Mouse (Mus musculus) A20 (cell line): ENCODE measurements around the gene Ppm1m.
"Not testable (repeated sequence)": the region's sequence is repeated elsewhere in the genome, so short reads cannot be mapped to it uniquely, and the experiment has no call there.

Experiments
- DNase-seq: peaks from one replicate; pipeline ENCODE4 v3.0.0-alpha.2; 2011; ENCODE audit warnings: low read depth, low spot score

Ppm1m gene

GRCm38 (mm10) chr9:106192998-106193397, 6.5 kb downstream of the Ppm1m start:
- peak; percentile 83 for DNase-seq

GRCm38 (mm10) chr9:106192024-106192423, 7.5 kb downstream of the Ppm1m start:
- no peak for DNase-seq

DNA sequence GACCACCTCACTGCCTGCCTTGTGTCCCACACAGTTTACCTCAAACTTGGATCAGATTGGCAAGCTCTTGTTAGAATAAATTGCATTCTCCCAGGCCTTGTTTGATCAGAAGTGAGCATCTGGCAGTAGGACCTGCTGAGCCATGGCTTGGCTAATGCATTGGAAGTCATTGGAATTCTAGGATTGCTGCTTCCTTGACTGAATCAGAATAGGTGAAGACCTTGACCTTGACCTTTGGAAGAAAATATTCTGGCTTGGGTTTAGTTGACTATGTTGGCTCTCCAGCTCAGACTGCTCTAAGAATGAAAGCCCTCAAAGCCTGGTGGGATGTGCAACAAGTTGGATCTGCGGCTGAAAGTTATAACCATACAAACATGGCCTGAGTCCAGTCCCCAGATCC, 8.2 kb downstream of the Ppm1m start:
- DNase-seq = no peak

DNA sequence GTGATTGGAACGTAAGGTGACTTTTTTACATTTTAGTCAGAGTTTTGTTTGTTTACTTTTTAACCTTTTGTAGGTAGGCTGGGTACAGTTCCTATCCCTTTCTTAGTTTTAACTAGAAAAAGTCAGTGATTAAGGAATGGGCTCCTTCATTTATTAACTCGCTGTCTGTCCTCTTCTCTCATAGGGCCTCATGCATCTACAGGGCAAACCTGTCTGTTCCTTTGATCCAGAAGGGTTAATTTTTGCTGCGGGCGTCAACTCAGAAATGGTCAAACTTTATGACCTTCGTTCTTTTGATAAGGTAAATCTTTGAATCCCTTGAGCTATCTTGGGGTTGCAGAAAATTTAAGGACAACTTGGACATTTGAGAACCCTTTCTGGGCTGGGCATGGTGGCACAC, 15.6 kb downstream of the Ppm1m start:
- DNase-seq = no peak

DNA sequence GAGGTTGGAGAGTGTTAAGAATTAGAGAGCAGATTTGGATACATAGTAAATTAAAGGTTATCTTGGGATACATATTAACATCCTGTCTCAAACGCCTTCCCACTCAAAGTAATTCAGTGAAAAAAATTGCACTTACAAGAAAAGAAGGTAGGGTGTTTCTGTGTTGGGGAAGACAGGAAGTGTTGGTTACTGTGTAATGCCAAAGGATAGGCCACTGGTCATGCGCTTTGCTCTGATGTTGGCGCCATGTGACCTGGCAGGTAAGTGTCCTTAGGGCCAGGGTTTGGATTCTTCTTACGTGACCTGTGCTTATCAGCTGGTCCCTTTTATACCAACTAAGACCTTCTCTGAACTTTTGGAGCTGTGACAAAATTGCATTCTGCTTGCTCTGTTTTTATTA, 17.4 kb downstream of the Ppm1m start:
- DNase-seq = no peak

DNA sequence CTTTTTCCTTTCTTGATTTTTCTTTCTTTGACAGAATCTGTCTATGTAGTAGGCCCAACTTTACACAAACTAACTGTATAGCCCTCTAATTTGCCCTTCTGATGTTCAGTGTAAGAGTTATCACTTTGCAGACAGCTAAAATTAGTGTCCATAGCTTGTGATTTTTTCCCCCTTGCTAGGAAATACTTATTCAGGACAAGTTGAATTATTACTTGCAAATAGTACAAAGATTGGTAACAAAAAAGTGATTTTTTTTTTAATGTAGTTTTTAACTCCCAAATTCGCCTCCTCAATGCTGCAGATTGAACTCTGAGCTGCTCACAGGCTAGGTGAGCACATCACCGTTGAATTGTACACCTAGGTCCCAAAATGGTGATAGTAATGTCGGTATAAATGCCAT, 19.6 kb downstream of the Ppm1m start:
- DNase-seq = no peak

GRCm38 (mm10) chr9:106179454-106179853, 20.1 kb downstream of the Ppm1m start:
- no peak for DNase-seq

DNA sequence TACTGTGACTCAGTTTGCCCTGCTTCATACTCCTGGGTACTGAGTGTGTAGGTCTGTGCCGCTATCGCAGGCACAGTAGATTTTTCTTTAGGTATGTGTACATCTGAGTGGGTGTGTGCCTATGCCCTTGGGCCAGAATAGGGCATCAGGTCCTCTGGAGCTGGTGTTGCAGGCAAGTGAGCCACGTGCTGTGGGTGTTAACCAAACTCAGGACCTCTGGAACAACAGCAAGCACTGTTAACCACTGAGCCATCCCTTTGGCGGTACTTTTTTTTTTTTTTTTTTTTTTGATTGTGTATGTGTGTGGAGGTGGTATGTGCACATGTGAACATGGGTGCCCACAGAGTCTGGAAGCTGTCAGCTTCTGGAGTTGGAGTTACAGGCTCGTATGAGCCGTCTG, 21.7 kb downstream of the Ppm1m start:
- no peak for DNase-seq

DNA sequence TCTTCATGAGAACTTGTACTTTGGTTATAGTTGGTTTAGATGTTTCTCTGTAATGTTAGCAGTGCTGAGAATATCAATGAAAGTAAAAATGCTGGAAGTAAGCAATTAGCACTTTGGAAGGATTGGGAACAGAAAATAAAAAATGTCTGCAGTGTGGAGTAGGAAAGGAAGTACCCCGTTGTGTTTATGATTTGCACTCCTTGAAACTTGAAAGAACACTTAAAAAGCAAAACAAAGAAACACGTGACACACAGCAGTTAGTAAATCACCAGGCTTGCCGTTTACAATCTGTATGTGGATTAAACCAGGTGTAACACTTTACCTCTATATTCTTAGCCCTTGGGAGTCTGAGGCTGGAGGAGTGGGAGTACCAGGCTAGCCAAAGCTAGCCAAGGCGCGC, 22.8 kb downstream of the Ppm1m start:
- no peak for DNase-seq

- DNase-seq = no peak
Observed at GRCm38 (mm10) chr9:106175552-106176200, 23.9 kb downstream of the Ppm1m start.

- no peak for DNase-seq
Observed at GRCm38 (mm10) chr9:106173363-106173762, 26.2 kb downstream of the Ppm1m start.

GRCm38 (mm10) chr9:106172527-106172926, 27.0 kb downstream of the Ppm1m start:
- no peak for DNase-seq

DNA sequence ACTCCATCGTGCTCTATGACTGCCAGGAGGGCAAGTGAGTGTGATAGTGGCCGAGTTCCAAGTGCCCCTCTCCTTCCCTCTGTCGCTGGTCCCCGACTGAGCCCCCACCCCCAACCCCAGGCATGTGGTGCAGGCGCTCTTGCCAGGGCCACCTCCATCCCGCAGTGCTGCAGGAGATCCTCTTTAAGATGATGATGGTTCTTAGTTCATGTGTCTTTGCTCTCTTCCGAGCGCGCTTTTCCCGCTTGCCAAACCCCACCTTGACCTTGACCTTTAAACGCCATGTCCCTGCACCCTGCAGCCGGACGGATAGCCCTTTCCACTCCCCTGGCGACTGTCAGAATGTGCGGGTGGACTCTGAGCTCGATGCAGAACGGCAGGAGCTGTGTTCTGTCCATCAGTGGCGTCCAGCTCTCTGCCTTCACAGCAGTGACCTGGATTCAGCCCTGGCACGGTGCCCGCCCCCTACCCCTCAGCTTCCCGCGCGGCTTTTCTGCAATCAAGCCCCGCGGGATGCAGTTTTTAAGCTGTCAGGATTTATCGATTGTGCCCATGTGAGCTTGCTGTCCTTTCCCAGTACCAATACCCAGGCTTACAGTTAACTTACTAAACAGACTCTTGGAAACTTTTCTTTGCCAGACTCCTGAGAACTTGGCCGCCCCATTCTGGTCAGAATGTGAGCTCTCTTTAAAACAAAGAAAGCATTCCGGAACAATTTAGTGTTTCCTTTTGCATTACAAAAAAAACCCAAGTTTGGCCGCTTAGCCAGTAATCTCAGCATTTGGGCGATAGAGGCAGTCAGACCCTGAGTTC, 28.0 kb downstream of the Ppm1m start:
- DNase-seq = peak; percentile 59

- DNase-seq = peak; percentile 96
Observed at GRCm38 (mm10) chr9:106170556-106171345, 28.8 kb downstream of the Ppm1m start, which contains the start of gene Wdr82. Wdr82 (plus strand) TSS chr9:106170928.

DNA sequence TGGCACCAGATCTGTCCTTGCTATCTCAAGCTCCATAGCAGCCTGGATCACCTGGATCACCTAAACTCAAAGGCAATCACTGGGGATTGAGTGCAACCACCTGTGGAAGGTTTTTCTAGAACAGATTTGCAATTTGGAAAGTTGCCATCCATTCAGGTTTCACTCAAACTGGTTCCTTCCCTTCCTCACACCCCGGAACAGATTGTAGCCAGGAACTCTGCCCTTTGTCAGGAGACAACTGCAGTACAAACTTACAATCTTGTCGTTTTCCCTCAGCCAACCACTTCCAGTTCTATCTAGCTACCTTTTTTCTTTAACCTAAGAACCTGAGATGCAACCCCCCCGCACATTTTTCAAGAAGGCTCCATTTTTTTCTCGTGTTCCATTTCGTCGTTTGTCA, 29.6 kb downstream of the Ppm1m start:
- no peak for DNase-seq

DNA sequence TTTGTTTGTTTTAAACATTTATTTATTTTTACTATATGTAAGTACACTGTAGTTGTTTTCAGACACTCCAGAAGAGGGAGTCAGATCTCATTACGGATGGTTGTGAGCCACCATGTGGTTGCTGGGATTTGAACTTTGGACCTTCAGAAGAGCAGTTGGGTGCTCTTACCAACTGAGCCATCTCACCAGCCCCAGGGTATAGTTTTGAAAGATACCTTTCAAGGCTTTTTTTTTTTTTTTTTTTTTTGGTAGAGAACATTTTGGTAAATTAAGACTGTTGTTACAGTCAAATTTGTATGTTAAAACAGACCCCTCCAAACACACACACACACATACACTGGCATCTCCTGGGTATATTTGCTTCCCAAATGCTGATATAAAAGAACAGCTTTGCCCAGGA, 30.5 kb downstream of the Ppm1m start:
- DNase-seq = not testable (repeated sequence)

DNA sequence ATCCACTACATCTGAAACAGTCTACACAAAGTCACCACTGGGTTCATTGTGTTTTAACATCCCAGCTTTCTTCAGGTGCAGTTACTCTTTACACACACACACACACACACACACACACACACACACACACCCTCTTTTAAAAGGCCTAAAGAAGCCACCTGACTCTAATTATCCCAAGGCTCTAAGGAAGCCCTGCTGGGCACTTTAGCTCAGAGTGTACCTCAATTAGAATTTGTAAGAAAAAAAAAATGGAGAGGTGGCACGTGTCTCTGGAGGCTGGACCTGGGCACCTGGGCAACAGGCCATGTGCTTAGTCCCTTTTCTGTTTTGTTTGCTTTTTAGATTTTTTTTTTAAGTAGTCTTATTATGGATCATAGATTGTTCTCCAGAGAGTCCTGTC, 31.8 kb downstream of the Ppm1m start:
- no peak for DNase-seq

DNA sequence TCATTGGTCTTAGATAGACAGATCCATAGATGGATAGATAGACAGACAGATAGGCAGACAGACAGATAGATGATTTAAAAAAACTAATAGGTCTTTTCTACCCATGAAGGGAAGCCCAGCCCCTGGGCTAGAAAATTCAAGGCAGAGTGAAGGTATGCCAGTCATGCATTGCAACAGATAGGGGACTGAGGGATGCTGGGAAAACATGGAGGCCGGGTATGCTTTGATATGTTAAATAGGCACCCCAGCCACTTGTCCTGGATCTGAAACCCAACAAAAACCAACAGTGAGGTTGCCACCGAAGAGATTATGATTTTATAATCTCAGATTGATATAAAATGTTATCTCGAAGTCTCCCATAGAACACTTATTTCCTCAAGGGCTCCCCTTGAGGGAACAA, 32.3 kb downstream of the Ppm1m start:
- DNase-seq = no peak

- DNase-seq = no peak
Observed at GRCm38 (mm10) chr9:106166709-106167108, 32.8 kb downstream of the Ppm1m start.

DNA sequence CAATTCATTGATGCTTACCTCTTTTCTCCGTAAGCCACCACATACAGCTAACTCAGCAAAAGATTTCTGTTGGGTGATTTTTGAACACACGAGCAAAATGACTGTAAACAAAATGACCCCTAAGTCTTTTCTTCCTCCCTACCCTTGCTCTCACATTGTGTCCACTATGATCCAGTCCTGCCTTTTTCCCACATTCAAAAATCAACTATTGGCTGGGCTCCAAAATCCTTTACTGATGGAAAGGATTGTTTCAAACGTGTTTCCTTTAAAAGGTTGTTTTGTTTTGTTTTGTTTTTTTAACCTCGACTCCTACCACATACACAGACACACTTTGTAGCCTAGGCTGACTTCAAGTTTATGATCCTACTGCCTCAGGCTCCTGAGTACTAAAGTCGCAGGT, 39.1 kb downstream of the Ppm1m start:
- no peak for DNase-seq

DNA sequence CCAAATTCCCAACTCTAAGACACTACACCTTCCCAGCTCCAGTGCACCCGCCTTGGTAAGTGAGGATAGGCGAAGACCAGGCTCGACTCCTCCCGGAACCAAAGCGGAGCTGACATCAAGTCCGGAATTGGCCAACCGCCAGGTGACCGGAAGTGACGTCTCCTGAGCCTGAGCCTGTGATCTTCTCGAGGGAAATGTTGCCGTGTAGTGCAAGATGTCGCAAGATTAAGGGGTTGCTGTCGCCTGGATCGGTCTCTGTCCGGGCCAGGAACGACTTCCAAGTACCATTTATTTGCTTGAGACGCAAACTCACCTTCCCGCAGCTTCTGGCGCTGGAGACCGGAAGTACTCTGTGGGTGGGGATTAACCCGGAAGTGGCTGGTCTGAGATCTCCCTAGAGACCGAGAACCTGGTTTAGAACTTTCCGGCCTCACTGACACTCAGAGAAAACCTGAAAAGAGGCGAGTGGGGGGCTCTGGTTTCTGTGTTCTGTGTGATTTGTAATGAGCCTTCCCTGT, 39.7 kb downstream of the Ppm1m start:
- DNase-seq = peak; percentile 96

GRCm38 (mm10) chr9:106159237-106159636, 40.3 kb downstream of the Ppm1m start:
- DNase-seq = no peak
